Mouse (Mus musculus) lung, postnatal 0 days (tissue): ENCODE data around the gene Socs5.

Experiments
- CTCF ChIP-seq: IDR thresholded peaks from 2 replicates; pipeline ENCODE4 v1.5.1; 2016; ENCODE audit warnings: antibody characterized with exemption, mild to moderate bottlenecking
- EP300 ChIP-seq: IDR thresholded peaks from 2 replicates; pipeline ENCODE4 v1.6.1; 2016; ENCODE audit warnings: antibody characterized with exemption, mild to moderate bottlenecking, control low read depth

- TF ChIP-seq CTCF: no peak
- TF ChIP-seq EP300: no peak
These were observed 24.8 kb downstream of the Socs5 start for GRCm38 (mm10) chr17:87132258-87132657.
